Mouse (Mus musculus) megakaryocyte, embryonic 14.5 days (primary cell): ENCODE measurements around the gene Tbk1. TPM values are rescaled to one million over a fixed set of nuclear protein-coding genes. Genes with fewer than 3 reads are reported as not detected.

ENCODE experiments used
- H3K27me3 ChIP-seq: replicated peaks from 2 replicates; pipeline ENCODE3; 2012; ENCODE audit warnings: inconsistent platforms
- H3K36me3 ChIP-seq: replicated peaks from 2 replicates; pipeline ENCODE3; 2012; ENCODE audit warnings: low read length, inconsistent platforms, mixed read lengths
- H3K4me1 ChIP-seq: 2 replicates; pipeline ENCODE4 v1.6.1; 2012; ENCODE audit warnings: inconsistent platforms
- H3K4me3 ChIP-seq: replicated peaks from 2 replicates; pipeline ENCODE3; 2012; ENCODE audit warnings: moderate library complexity, mild to moderate bottlenecking, inconsistent platforms
- H3K9me3 ChIP-seq: 2 replicates; pipeline ENCODE4 v1.6.1; 2012; ENCODE audit warnings: inconsistent platforms
- FLI1 ChIP-seq: IDR thresholded peaks from 2 replicates; pipeline ENCODE4 v1.6.1; 2012; ENCODE audit warnings: low read length, inconsistent platforms, mixed read lengths
- GATA1 ChIP-seq: IDR thresholded peaks from 3 replicates; pipeline ENCODE4 v1.6.1; 2012; ENCODE audit warnings: mixed read lengths, low read length, inconsistent platforms, borderline replicate concordance
- polyA plus RNA-seq: library from polyadenylated mRNA; stranded (reverse); fragments of >175 nt; gene quantifications from 2 replicates; pipeline ENCODE4 v1.2.3, GENCODE M21; 2012; ENCODE audit warnings: low replicate concordance; ENCODE audit not compliant: insufficient read depth

Gene Tbk1
- polyA plus RNA-seq, 1 experiment, result 2.7 TPM

DNA sequence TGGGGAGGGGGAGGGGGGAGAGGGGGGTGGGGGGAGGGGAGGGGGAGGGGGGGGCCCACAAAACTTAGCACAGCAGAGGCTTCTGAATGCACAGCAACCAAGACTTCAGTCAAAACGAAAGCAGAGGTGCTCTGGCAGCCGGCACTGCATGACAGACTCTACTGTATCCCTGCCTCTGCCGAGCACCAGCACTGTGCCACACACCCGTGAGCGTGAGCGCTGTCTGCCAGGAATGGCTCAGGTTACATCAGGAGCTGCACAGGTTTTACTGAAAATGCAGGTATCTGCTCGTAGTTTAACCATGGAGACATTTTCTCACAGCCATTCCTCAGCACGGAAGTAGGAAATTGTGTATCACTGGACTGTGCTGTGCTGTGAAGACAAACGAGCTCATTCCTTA is 36.3 kb downstream of the Tbk1 start:
- TF ChIP-seq GATA1 (no peak), FLI1 (no peak)
- Histone ChIP-seq H3K36me3 (peaks cover 99% of the 10 kb centered on the region), H3K27me3 (no peaks in the 10 kb centered on the region)

DNA sequence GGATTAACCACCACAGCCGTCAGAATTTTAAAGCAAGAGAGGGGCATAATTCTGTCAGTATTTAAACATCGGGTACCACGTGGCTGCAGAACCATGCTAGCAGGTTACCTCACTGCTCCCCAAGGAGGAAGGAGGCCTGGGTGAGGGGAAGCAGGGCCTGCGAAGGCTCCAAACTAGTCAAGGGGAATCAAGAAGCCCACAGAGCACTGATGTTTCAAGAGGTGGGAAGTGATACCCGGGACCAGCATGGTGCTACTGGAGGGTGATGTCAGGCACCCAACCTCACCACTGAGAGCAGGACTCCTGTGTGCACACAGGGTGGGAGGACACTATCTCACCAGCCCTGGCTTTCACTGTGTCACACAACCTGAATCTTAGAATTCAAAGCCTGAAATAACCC is 36.9 kb downstream of the Tbk1 start:
- no peak overlapping the region for H3K4me3 ChIP-seq
- H3K9me3 ChIP-seq, result no peaks in the 10 kb centered on the region
- TF ChIP-seq GATA1 (no peak), FLI1 (no peak)
- no peaks in the 10 kb centered on the region for H3K27me3 ChIP-seq
- peaks cover 8% of the 10 kb centered on the region for H3K4me1 ChIP-seq
- H3K36me3 ChIP-seq, result peaks cover 97% of the 10 kb centered on the region

More for the DNA sequence above, 36.3 kb downstream of the Tbk1 start:
- peaks cover 3% of the 10 kb centered on the region for H3K4me1 ChIP-seq
- no peak overlapping the region for H3K4me3 ChIP-seq
- H3K9me3 ChIP-seq, result no peaks in the 10 kb centered on the region

GRCm38 (mm10) chr10:121547162-121547561 is 39.4 kb downstream of the Tbk1 start:
- Histone ChIP-seq H3K36me3 (peaks cover 72% of the 10 kb centered on the region), H3K4me1 (peaks cover 14% of the 10 kb centered on the region), H3K27me3 (no peaks in the 10 kb centered on the region), H3K4me3 (no peak overlapping the region), H3K9me3 (peaks cover 14% of the 10 kb centered on the region)
- TF ChIP-seq GATA1 (no peak), FLI1 (no peak)

DNA sequence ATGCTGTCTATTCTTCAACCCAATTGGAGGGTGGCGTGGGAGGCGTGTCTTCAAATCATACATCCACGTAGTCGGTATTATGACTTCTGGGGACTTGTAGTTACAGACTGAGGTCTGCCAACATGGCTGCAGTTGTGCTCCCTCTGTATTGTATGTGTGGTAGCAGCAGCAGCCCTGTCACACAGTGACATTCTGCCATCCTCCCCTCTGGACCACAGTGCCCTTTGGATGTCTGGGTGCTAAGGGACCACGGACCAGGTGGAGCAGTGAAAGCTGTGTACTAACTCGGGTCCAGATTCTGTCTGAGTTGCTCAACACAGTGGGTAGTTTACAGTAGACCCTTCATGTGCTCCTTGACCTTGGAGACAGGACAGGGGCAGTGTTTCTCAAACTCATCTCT is 43.0 kb downstream of the Tbk1 start:
- TF ChIP-seq FLI1, result no peak
- TF ChIP-seq GATA1, result no peak
- Histone ChIP-seq H3K4me1 (peaks cover 20% of the 10 kb centered on the region), H3K9me3 (peaks cover 30% of the 10 kb centered on the region), H3K27me3 (peaks cover 2% of the 10 kb centered on the region), H3K4me3 (peak overlapping the region; percentile 17), H3K36me3 (peaks cover 37% of the 10 kb centered on the region)

DNA sequence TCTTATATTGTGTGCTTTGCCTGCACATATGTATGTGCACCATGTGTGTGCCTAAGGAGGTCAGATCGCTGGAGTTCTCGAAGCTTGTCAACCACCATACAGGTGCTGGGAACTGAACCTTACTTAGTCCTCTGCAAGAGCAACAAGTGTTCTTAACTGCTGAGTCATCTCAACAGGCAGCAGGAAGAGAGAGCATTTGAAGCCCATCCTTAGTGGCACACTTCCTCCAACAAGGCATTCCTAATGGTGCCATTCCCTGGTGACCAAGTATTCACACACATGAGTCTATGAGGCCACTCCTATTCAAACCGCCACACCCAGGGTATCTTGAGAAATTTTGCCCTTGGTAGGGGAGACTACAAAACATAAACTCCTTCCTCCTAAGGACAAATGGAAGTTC is 44.4 kb downstream of the Tbk1 start:
- H3K9me3 ChIP-seq, result peaks cover 30% of the 10 kb centered on the region
- no peak overlapping the region for H3K4me3 ChIP-seq
- TF ChIP-seq FLI1 (no peak), GATA1 (no peak)
- peaks cover 23% of the 10 kb centered on the region for H3K36me3 ChIP-seq
- H3K4me1 ChIP-seq, result peaks cover 20% of the 10 kb centered on the region
- H3K27me3 ChIP-seq, result peaks cover 9% of the 10 kb centered on the region

DNA sequence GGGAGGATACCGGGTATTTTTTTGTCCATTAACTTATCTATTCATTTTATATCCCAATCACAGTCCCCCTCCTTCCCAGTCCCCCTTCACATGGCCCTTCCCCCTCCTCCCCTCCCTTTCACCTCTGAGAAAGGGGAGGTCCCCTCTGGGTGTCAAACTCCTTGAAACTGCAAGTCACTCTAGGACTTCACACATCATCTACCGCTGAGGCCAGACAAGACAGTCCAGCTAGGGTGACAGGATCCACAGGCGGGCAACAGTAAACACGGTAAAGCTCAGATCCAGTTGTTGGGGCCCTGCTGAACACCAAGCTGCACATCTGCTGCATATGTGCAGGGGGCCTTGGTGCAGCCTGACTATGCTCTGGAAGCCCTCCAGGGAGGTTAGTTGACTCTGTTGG is 51.6 kb downstream of the Tbk1 start:
- peak overlapping the region; percentile 67 for H3K4me3 ChIP-seq
- peaks cover 41% of the 10 kb centered on the region for H3K27me3 ChIP-seq
- TF ChIP-seq GATA1 (no peak), FLI1 (no peak)
- peaks cover 28% of the 10 kb centered on the region for H3K4me1 ChIP-seq
- no peaks in the 10 kb centered on the region for H3K36me3 ChIP-seq
- peaks cover 19% of the 10 kb centered on the region for H3K9me3 ChIP-seq

GRCm38 (mm10) chr10:121533137-121533872 is 53.3 kb downstream of the Tbk1 start:
- no peaks in the 10 kb centered on the region for H3K36me3 ChIP-seq
- H3K4me1 ChIP-seq, result peaks cover 28% of the 10 kb centered on the region
- TF ChIP-seq FLI1 (no peak), GATA1 (no peak)
- peaks cover 21% of the 10 kb centered on the region; the same call in 1 of the 2 replicates for H3K9me3 ChIP-seq
- peaks cover 39% of the 10 kb centered on the region for H3K27me3 ChIP-seq
- peak overlapping the region; percentile 70 for H3K4me3 ChIP-seq

DNA sequence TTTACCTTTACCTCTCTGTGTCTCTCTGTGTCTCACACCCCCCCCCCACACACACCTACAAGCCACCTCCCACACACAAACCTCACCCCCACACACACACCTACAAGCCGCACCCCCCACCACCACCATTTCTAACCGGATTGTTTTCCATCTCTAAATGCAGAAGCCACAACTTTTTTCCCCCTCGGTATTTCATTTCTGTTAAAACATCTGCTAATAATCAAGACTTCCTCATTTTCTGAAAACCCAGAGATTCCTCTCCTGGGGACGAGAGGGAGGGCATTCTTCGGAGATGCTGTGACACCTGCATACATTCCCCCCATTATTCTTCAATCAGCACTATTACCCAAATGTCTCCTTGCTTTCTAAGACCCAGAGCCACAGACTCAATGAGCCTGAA is 55.0 kb downstream of the Tbk1 start:
- H3K36me3 ChIP-seq, result no peaks in the 10 kb centered on the region
- H3K9me3 ChIP-seq, result peaks cover 33% of the 10 kb centered on the region
- peaks cover 31% of the 10 kb centered on the region for H3K27me3 ChIP-seq
- peaks cover 28% of the 10 kb centered on the region for H3K4me1 ChIP-seq
- no peak overlapping the region for H3K4me3 ChIP-seq
- TF ChIP-seq GATA1 (no peak), FLI1 (no peak)

- H3K27me3 ChIP-seq, result peaks cover 32% of the 10 kb centered on the region
These were observed 56.1 kb downstream of the Tbk1 start for GRCm38 (mm10) chr10:121530365-121531003.

DNA sequence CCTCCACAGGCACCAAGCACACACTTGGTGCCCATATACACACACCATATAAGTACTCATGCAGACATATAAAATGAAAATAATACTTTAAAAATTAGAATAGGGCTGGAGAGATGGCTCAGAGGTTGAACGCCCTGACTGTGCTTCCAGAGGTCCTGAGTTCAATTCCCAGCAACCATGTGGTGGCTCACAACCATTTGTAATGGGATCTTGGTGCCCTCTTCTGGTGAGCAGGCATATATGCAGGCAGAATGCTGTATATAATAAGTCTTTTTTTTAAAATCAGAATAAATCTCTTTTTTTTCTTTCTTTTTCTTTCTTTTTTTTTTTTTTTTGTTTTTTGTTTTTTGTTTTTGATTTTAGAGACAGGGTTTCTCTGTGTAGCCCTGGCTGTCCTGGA is 57.3 kb downstream of the Tbk1 start:
- peaks cover 30% of the 10 kb centered on the region for H3K27me3 ChIP-seq
- no peak for TF ChIP-seq GATA1
- TF ChIP-seq FLI1, result no peak

More at GRCm38 (mm10) chr10:121530365-121531003, 56.1 kb downstream of the Tbk1 start:
- Histone ChIP-seq H3K36me3 (no peaks in the 10 kb centered on the region), H3K4me3 (no peak overlapping the region), H3K9me3 (peaks cover 33% of the 10 kb centered on the region), H3K4me1 (peaks cover 27% of the 10 kb centered on the region)
- no peak for TF ChIP-seq GATA1
- TF ChIP-seq FLI1, result no peak

More for the DNA sequence above, 57.3 kb downstream of the Tbk1 start:
- Histone ChIP-seq H3K4me1 (peaks cover 19% of the 10 kb centered on the region), H3K9me3 (peaks cover 33% of the 10 kb centered on the region), H3K4me3 (no peak overlapping the region), H3K36me3 (no peaks in the 10 kb centered on the region)
